Mouse (Mus musculus) left cerebral cortex, postnatal 36 days (tissue): ENCODE results near the gene Rell1. TPM values are rescaled to one million over a fixed set of nuclear protein-coding genes. Genes with fewer than 3 reads are reported as not detected.

ENCODE experiments used
- DNase-seq, 2 experiments: peaks; one replicate each; pipeline ENCODE4 v3.0.0; 2021 to 2022; ENCODE audit warnings: low spot score in 2 of 2, mixed read lengths in 1 of 2
- intact Hi-C: fragments of 180-260 bp; cut with DNase I; formaldehyde crosslinking; loops from one replicate; pipeline ENCODE4 v1.15.1; 2025
- total RNA-seq, 2 experiments: library from RNA; stranded (reverse); gene quantifications; 2 replicates each; pipeline ENCODE4 v1.2.3; 2021

Gene Rell1
- total RNA-seq, 2 experiments from 2014 or later = 12.5 to 15.4 TPM

DNA sequence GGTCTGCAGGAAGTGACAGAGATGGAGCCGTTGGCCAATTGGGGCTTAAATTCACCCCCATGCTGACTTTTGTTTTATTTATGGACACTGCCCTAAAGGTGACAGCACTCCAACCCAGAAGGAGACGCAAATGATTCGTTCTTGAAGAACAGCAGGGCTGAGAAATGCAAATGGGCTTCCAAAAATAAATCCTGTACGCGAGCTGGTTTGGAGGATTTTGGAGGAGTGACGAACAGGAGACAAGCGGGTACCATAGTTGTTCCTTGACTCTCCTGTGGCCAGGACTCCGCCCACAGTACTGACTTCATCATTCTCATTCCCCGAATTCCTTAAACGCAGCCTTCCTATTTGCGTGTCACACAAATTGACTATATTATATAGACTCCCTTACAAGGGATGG, 12.3 kb downstream of the Rell1 start:
- intact Hi-C loops = no loop called here
- no peak for DNase-seq

- DNase-seq = no peak
- intact Hi-C loops = no loop called here
Measured at GRCm38 (mm10) chr5:63953401-63954032, 15.2 kb downstream of the Rell1 start.

DNA sequence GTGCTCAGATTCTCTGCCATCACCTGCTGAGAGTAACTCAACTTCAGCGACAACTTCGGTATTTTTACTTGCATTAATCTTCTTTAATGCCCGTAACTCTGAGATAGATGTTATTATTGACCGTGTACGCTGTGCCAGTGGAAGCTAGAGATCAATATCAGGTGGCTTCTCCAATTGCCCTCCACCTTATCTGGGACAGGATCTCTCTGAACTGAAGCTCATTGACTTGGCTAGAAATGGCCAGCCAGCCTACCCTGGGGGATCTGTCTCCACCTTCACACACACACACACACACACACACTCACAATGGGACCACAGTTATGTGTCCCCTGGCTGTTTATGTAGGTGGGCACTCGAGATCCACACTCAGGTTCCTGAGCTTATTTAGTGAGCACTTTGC, 16.7 kb downstream of the Rell1 start:
- intact Hi-C loops = no loop called here
- no peak for DNase-seq

DNA sequence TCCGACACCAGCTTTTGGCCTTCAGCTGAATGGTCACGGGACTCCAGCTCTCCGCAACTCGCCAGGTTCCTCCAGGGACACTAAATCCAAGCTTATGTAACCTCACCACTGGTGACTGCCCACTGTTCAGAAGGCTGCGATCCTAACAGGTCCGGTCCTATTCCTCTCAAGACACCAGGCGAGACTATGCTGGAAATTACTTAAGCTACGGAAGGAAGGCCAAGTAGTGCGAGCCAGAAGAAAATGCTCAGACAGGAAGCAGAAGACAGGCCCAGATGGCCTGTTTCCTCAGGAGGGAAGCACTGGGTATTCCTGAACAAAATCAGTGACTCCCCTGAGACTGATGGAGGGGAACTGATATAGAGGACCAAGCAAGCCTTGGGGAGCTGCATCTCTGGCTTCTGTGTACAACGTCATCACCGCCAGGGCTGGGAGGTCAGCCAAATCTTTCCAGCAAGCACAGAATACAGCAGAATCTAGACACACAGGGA, 17.2 kb downstream of the Rell1 start:
- intact Hi-C loops = no loop called here
- no peak for DNase-seq

DNA sequence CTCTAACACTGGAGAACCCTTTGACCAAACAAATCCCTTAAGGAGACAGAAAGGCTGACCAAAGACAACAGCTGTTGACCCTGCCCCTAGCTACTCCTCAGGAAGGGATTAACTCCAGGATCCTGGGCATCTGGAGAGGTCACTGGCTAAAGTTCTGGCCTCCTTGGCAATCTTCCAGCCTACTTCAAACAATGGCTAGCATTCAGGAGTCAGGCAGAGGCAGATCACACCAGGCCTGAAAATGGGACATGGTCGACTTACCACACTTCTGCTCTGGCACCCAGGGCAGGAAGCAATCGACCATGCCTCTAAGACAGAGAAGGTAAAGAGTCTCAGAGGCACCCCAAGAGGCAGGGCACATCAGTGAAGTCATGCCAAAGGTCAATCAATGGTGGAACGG, 19.5 kb downstream of the Rell1 start:
- intact Hi-C loops = no loop called here
- DNase-seq = no peak

GRCm38 (mm10) chr5:63947526-63947925, 21.2 kb downstream of the Rell1 start:
- no peak for DNase-seq
- intact Hi-C loops = no loop called here

- DNase-seq = no peak
- intact Hi-C loops = no loop called here
Measured at GRCm38 (mm10) chr5:63943291-63943690, 25.4 kb downstream of the Rell1 start.

- intact Hi-C loops = no loop called here
Measured at GRCm38 (mm10) chr5:63941891-63942290, 26.8 kb downstream of the Rell1 start.

DNA sequence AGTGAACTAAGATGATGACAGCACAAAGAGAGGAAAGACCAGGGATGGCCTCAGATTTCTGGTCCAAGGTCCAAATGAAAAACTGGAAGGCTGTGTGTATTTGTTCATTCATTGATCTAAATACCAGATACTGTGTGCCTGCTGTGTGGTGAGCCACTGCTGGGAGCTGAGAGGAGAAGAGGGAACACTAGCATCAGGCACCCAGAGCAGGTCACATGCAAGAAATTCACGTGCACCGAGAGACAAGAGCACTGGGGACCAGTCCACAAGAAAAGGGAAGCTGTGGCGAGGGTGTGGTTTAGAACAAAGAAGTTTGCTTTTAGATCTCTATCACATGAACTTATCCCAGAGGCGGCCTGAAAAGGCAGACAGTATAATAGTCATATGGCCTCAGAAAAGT, 30.1 kb downstream of the Rell1 start:
- intact Hi-C loops = no loop called here
- no peak for DNase-seq

More at GRCm38 (mm10) chr5:63941891-63942290, 26.8 kb downstream of the Rell1 start:
- no peak for DNase-seq

DNA sequence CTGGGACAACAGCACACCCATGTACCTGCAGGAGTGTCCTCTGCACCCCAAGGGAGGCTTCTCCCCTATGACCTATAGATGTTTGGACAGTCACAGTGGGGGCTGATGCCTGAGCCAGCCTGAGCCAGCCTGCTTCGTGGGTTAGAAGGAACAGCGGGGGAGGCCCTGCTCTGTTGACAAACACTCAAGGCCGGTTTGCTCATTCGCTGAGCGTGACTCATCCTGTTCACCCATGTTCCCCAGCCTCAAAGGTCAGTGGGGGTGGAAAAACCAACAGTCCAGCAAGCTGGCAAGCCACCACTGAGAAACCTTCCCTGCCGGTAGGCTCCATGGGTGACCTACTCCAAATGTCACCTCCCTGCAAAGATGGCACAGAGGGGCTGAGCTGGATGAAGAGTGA, 32.0 kb downstream of the Rell1 start:
- no peak for DNase-seq
- intact Hi-C loops = no loop called here

DNA sequence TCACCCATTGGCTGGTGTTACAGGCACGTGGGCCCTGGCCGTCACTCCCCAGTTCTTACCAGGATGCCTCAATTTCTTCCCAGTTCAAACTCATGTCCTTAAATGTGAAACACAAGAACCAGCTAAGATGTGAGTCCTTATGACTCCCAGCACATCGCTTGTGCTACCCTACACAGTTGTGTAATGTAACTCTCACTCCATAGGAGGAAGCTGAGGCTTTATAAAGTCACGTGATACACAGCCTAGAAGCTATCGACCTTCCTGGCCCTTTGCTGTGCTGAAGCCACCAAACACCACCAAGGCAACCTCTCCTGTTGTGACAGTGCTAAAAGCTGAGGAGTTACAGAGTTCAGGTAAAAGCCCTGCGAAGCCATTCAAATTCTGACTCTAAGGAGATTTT, 33.1 kb downstream of the Rell1 start:
- no peak for DNase-seq
- intact Hi-C loops = no loop called here

DNA sequence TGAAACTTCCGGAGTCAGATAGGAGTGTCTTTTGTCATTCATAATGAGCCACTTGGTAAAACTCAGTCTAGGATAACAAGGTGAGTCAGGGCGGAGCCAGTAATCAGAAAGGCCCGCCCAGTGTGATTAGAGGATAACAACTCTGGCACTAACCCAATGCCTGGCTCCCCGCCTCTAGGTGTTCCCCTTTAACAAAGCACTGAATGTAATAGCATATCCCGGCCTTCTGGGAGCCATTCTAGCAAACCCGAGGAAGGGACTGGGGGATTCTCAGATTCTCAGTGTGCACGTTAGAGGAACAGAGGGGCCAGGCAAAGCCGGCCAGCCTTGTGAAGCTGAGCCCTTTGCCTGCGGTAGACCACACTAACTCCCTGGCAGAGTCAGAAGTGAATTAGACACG, 35.9 kb downstream of the Rell1 start:
- intact Hi-C loops = no loop called here
- DNase-seq = no peak

- intact Hi-C loops = no loop called here
- DNase-seq = no peak
Measured at GRCm38 (mm10) chr5:63930824-63931358, 37.8 kb downstream of the Rell1 start.

GRCm38 (mm10) chr5:63925035-63925628, 43.6 kb downstream of the Rell1 start:
- intact Hi-C loops = no loop called here
- no peak for DNase-seq

DNA sequence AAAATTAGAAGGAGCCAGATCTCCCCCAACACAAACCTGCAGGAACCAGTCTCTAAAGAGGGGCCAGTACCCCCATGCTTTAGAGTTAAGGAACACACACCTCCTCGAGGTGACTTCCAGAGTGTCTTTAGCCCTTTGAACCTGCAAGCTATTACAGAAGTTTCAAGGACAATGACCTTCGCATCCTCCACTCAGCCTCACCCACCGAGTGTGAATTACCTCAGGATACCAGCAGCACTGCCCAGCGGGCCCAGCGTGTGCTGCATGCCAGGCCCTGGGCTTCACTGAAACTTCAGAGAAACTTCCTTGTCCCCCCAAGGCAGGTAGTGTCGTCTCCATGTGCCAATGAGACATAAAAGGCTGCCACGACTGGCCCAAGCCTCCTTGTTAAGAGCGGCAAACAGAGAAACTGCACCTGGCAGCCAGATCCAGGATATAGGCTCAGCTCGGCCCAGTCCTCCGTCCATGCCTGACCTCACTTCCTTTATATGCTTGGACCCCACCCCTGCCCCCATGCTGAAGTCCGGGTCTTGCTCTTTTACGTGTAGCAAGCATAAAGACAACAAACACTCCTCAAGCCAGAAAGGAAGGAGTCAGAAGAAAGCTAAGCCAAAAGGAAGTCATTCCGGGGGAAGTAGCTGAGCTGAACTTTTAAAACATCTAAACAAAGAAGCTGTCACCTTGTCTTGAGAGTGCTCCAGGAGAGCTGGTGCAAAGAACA, 45.2 kb downstream of the Rell1 start:
- no peak for DNase-seq
- intact Hi-C loops = no loop called here

DNA sequence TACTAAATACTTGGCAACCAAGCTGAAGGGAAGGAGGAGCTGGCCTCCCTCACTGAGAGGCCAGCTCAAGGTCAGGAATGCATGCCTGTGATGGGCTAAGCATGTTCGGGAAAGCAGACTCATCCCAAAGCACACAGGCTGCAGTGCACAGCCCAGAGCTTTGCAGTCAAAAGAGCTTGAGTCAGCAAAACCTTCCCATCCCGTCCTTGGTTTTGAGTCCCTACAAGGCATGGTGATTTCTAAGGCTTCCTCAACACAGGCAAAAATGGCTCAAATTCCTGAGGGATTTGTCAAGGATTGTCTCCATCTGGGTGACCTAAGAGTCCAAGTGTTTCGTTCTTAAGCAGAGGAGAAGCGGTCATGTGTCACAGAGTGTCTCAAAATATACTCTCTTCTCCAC, 50.5 kb downstream of the Rell1 start:
- DNase-seq = no peak
- intact Hi-C loops = no loop called here

DNA sequence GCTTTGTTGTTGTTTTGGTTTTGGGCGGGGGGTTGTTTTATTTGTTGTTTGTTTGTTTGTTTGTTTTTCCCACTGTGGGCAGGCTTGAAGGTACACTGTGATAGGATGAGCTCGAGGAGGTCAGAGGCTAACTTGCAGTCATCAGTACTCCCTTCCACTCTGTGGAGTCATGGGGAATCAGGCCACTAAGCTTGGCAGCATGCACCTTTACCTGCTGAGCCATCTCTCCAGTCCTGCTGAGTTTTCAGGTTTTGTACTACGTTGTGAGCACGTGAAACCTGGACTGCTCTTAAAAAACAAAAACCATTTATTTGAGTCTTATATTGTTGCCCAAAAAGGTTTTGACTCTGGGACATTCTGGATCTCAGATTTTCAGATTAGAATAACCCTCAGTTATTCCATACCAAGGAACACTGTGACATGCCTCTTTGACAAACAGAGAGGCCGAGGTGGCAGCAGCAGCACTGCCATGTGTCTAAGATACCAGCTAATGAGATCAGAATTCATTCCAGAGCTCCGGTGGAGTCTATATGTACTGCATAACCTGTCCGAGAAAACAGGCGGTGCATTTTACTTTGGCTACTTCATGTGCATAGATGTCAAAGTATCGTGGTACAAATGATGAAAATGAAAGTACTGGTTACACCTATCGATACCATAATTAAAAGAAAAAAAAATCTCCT, 52.1 kb downstream of the Rell1 start:
- DNase-seq = no peak
- intact Hi-C loops = no loop called here

- no peak for DNase-seq
- intact Hi-C loops = no loop called here
Measured at GRCm38 (mm10) chr5:63914896-63915295, 53.8 kb downstream of the Rell1 start.

GRCm38 (mm10) chr5:63910171-63910960, 58.3 kb downstream of the Rell1 start:
- DNase-seq = no peak
- intact Hi-C loops = no loop called here
